Mouse (Mus musculus) liver, postnatal 0 days (tissue): ENCODE data around the gene Rragc.

Experiments used
- CTCF ChIP-seq: sonication (generic); IDR thresholded peaks from 2 replicates; pipeline ENCODE4 v1.5.1; 2016; ENCODE audit warnings: antibody characterized with exemption, low read depth
- EP300 ChIP-seq: IDR thresholded peaks from 2 replicates; pipeline ENCODE4 v1.6.1; 2016; ENCODE audit warnings: antibody characterized with exemption, low read depth, mild to moderate bottlenecking

DNA sequence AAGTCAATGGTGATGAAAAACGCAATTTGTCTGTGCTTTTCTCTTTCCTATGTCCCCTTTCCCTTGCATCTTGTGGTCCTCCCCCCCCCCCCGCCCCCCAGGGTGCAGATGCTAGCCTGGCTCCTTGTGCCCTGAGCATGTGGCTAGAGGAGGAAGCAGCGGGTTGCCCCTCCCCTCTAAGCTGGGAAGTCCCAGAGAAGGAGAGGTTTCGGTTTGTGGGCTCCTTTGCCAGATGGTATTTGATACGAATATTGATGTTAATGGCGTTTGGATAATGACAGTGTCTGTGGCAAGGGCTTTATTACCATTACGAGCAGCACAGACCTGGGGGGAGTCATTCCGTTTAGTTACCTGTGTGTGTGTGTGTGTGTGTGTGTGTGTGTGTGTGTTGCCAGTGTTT, 34.8 kb downstream of the Rragc start:
- no peak for TF ChIP-seq CTCF
- TF ChIP-seq EP300: no peak
